Mouse (Mus musculus) liver, adult 2 months (tissue): ENCODE results near the gene Apobec4.

Experiments
- CTCF ChIP-seq: fragments of 200-500 bp; IDR thresholded peaks from 2 replicates; pipeline ENCODE4 v1.5.1; 2011; ENCODE audit warnings: low read depth, low read length, control low read depth
- POLR2A ChIP-seq: fragments of 200-500 bp; IDR thresholded peaks from 2 replicates; pipeline ENCODE4 v1.6.1; 2011; ENCODE audit warnings: low read length, control low read depth; ENCODE audit not compliant: insufficient read depth; ENCODE audit errors: extremely low read depth

GRCm38 (mm10) chr1:152804907-152805306 lies 54.6 kb downstream of the Apobec4 start:
- TF ChIP-seq POLR2A: no peak
- TF ChIP-seq CTCF: no peak
